Mouse (Mus musculus) testis, postnatal 14 days (tissue): ENCODE data around the gene Cd72.
A peak's percentile ranks its signal among the peaks of the same experiment; 100 is the strongest.

Experiments used
- DNase-seq: peaks from one replicate; pipeline ENCODE4 v3.0.0; 2021; ENCODE audit warnings: low spot score

Gene Cd72

DNA sequence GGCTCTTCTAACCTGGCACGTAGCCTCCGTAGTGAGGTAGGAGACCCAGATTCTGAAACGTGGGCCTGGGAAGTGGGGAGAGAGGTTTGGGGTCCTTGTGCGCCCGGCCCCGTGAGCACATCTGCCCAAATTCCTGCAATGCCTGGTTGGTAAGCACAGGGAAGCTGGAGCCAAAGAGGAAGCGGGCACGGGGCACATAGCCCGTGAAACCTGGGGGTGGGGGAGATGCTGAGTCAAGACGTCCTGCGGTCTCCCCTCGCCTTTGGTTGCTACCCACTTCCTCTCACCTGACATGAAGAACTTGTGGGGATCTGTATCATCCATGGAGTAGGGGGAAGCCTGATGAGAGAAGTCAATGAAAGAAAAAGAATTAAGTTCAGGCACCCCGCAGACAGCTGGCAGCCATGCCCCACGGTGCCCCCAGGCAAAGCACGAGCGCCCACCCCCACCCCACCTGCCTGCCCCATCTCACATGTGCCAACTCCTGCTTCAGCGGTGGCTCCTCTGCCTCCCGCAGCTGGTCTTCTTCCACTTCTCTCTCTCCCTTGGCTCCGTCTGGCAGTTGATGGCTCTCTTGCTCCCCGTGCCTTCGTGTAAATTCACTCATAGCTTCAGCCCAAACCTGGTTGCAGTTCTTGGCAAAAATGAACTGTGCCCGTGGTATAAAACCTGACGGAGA lies 26.8 kb downstream of the Cd72 start:
- no peak for DNase-seq

DNA sequence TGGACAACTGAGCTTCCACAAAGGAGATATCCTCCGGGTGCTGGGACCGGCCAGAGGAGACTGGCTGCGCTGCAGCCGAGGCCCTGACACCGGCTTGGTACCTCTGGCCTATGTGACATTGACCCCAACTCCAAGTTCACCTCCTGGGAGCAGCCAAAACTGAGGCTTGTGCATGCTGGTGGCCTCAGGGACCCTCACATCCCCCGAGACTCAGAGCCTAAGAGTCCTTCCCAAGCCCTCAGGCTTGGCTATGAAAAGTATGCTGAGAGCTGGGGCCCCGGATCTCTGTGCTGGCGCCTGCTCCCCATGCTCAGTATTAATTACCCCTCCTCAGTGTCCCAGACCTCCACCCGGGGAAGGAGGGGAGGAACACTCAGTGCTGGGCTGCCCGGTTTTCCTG lies 27.9 kb downstream of the Cd72 start:
- no peak for DNase-seq

DNA sequence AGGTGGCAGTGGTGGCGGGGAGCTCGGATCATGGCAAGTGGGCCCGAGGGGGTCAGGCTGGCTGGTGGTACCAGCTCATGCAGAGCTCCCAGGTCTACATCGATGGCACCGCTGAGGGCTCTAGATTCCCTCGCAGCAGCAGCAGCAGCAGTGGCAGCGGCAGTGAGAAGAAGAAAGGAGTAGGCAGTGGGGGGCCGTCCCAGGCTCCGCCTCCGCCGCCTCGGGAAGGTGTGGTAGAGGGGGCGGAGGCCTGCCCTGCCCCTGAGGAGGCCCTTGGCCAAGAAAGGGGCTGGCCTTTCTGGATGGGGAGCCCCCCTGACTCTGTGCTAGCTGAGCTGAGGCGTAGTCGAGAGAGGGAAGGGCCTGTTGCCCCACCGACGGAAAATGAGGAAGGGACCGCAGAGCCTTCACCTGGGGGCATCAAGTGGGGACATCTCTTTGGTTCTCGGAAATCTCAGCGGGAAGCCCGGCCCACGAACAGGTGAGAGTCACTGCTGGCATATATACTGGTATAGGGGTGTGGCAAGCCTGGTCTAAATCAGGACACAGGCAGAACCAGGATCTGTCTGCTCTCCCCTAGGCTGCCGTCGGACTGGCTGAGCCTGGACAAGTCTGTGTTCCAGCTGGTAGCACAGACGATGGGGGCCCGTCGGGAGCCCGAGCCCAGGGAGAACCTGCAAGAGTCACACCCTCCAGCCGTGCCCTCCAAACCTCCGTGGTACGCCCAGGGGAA lies 28.6 kb downstream of the Cd72 start:
- no peak for DNase-seq

DNA sequence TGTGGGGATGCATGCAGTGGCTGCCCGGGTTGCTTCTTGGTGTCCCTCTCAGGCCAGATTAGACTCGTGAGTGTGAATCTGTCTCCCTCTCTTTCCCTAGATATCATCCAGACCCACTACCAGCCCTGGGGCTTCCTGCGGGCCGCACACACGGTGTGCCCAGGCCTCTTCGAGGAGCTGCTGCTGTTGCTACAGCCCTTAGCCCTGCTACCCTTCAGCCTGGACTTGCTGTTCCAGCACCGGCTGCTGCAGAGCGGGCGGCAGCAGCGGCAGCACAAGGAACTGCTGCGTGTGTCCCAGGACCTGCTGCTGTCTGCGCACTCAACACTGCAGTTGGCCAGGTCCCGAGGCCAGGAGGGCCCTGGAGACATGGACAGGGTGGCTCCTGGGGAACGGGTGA lies 29.2 kb downstream of the Cd72 start:
- no peak for DNase-seq

DNA sequence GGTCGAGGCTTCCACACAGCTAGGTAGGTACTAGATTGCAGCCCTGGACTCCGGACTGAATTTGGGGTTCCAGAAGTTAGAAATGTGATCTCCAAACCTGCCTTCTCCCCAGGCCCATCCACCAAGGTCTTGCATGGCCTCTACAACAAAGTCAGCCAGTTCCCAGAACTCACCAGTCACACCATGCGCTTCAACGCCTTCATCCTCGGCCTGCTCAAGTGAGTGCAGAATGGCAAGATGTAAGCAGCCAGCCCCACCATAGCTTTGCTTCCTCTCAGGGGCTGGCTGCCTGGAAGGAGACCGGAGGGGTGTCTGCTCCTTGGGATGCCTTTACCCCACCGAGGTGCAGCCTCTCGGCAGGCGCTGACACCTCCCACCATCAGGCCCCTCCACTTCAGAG lies 30.4 kb downstream of the Cd72 start:
- DNase-seq: no peak

DNA sequence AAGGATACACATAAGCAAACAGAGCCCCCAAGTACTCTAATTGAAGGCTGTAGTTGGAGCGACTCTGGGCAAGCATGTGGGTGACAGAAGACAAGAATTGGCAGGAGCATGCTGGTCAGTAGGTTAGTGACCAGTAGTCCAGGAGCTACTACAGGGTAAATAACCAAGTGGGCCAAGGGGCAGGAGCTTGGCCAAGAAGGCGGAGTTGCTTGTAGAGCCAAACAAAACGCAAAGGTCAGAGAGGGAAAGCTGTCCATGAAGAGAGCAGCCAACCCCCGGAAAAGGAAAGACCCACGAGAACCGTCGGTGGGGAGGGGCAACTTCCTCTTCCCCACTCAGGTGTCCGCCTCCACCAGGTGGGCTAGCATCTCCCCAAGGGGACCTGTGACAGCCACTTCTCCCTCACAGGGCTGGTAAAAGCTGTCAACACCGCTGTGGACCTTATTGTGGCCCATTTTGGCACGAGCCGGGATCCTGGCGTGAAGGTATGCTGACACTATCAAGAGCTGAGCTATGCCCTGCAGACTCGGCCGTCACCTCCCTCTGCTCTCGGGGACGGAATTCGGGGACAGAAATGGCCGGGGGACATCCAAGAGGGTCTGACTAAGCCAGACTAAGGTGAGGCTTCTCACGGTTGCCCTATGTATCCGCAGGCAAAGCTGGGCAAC lies 31.0 kb downstream of the Cd72 start:
- no peak for DNase-seq

DNA sequence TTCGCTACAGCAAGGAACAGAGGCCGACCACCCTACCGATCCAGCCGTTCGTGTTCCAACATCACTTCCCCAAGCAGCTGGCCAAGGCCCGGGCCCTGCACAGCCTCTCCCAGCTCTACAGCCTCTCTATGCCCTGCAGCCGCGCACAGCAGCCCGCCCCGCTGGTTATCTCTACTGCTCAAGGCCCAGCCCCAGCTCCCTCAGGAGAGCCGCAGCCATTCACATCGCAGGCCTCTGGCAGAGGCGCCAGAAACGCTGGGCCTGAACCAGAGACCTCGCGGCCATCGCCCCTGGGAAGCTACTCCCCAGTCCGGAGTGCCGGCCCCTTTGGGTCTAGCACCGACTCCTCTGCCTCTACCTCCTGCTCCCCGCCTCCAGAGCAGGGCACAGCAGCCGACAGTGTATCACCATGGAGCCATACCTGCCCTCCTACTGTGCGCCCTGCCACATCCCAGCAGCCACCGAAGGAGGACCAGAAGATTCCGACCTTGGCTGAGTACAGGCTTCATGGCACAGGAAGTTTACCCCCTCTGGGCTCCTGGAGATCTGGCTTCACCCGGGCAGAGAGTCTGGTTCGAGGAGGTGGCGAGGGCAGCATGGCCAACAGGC lies 32.7 kb downstream of the Cd72 start:
- DNase-seq: no peak

DNA sequence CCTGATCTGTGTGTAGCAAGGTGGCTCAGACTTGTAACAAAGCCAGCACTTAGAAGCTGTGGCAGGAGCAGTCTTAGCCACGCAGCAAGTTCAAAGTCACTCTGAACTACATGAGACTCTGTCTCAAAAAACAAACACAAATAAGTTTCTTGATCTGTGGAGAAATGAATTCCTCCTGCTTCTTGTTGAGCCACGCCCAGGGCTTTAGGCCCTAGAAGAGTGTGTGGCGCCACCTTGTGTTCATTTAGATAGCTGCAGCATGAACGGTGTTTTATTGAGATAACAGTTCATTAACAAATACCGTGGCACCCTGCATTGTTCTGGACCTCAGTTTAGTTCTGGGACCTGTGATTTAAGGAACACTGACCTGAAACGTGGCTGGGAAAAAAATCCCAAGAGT lies 34.1 kb downstream of the Cd72 start:
- no peak for DNase-seq

DNA sequence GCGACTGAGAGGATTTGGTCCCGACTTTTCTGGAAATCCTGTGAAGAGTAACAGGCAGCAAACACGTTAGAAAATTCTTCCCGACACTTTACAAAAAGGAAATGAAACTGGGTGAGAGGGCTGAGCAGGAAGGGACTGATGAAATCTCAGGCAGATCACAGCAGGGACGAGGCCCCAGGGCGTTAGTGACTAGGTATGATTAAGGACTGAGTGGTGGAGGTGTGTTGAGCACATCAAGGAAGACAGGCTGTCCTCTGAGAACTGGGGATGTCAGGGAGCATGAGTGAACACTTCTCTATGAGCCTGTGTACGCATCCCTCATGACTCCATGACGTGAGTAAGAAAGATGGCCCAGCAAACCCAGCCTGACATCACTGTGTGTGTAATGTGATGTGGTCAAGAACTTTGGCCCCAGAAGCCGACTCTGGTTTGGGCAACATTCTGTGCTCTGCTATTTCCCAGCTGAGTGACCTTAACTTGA lies 34.6 kb downstream of the Cd72 start:
- DNase-seq: no peak

DNA sequence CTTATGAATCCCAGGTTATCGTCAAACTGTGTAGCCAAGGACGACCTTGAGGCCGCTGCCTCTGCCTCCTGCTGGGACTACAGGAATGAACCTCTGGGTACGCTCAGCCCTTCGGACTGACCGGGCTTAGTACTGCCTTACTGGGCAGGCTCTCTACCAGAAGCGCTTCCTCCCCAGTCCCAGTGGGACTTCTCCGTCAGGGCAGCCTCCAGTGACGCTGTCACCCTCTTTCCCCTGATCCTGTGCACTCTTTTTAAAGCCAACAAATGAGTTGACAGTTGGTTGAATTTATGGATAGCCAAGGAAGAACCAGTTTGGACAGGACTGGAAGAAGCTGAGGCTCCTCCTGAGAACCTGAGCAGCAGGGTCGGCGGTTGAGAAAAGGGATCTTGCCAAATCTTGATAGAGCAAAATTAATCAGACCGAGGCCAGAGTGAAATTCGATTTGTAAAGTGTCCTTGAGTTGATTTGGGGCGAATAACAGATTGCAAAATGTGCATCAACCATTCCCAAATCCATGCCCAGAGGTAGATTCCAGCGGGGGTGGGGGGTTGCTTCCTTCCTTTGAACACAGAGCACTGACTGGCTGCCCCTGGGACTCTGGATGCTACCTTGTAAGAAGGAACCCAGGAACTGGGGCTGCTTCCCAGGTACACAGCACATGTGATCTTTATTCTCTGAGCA lies 35.3 kb downstream of the Cd72 start:
- no peak for DNase-seq

DNA sequence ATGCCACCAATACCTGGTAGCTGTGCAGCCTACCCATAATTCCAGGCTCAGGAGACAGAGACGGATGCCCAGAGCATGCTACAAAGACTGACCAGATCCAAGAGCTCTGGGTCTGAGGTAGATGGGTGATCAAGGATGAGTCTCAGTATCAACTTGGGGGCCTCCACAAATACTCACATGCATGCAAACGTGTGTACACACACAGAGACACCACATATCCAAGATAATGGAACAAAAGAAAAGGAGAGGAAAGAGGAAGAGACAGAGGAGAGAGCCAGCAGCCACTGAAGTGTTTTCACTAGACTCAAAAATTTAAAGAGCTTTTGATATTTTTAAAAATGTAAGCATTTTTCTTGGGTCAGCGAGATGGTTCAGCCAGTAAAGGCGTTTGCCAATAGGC lies 36.0 kb downstream of the Cd72 start:
- DNase-seq: no peak

DNA sequence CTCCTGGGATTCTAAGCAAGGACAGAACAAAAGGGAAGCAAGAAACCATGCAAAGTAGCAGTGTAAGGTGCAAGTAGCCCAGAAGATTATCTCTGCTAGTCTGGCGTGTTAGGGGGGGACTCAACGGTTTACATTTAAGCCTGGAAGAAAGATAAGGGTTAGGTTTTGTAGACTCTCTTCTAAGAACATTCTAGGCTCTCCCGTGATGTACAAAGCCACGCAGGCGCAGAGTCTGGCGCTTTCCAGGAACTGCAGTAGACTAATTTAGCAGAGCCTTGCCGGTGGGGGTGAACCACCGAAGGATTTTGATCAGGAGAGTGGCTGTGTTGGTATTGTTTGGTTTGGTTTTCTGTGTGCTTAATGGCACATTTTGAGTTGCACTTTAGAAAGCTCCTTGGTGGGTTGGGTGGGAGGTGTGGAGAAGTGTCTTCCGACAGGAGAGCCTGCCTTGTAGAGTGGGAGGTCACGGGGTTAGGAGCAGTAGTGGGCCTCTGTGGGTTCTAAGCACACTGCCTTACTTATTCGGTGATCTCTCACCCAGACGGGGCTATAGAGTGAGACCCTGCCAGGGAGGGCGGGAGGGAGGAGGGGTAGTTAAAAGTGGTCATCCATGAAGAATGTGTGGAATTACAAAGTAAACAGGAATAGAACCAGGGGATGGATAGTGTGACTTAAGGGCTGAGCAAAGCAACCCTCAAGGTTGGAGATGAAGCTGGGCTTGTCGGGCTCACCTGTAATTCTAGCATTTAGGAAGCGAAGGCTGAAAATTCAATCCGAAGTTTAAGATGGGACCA lies 37.0 kb downstream of the Cd72 start:
- no peak for DNase-seq

DNA sequence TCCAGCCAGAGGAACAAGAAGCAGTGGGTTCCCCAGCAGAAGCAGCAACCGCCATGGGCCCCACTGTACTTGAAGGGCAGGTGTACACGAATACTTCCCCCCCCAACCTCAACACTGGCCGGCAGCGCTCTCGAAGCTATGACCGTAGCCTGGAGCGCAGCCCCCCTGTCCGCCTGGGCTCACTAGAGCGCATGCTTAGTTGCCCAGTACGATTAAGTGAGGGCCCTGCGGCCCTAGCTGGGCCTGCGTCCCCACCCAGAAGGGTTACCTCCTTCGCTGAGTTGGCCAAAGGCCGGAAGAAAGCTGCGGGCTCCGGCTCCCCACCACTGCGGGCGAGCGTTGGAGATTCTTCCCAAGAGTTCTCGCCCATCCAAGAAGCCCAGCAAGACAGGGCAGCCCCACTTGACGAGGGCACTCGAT lies 38.3 kb downstream of the Cd72 start:
- no peak for DNase-seq

DNA sequence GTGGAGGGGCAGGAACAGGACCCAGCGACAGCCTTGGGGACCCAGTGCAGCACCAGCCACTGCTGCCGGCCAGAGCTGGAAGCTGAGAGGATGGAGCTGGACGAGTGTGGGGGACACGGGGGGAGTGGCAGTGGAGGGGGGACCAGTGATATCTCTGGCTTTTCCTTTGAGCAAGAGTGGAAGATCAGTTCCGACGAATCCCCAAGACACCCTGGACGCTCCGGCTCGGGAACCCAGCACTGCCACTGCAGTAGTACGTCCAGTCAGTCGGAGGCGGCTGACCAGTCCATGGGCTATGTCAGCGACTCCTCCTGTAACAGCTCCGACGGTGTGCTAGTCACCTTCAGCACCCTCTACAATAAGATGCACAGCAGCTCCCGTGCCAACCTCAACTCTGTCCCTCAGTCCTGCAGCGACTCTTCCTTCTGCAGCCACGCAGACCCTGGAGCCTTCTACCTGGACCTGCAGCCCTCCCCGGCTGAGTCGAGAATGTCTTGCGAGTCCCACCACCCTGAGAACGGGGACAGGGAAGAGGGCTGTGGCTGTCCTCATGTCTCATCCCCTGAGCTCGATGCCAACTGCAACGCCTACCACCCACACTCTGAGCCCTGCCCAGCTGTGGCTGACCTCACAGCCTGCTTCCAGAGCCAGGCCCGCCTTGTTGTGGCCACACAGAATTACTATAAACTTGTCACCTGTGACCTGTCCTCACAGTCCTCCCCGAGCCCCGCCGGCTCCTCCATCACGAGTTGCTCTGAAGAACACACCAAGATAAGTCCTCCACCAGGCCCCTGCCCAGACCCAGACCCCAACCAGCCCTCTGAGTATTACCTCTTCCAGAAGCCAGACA lies 39.0 kb downstream of the Cd72 start:
- no peak for DNase-seq

DNA sequence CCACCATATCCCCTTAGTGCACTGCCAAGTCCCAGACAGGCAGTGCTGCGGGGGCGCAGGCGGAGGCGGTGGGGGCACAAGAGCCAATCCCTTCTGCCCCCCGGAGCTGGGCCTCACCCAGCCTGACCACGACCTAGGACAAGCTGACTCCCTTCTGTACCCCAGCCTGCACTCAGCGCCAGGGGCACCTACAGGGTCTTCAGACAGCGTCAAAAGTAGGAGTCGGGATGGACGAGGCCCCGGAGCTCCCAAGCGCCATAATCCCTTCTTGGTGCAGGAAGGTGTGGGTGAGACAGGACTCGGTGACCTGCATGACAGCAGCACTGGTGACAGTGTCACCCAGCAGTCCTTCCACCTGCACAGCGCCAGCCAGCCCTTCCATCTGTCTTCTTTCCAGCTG lies 39.7 kb downstream of the Cd72 start:
- DNase-seq: no peak

DNA sequence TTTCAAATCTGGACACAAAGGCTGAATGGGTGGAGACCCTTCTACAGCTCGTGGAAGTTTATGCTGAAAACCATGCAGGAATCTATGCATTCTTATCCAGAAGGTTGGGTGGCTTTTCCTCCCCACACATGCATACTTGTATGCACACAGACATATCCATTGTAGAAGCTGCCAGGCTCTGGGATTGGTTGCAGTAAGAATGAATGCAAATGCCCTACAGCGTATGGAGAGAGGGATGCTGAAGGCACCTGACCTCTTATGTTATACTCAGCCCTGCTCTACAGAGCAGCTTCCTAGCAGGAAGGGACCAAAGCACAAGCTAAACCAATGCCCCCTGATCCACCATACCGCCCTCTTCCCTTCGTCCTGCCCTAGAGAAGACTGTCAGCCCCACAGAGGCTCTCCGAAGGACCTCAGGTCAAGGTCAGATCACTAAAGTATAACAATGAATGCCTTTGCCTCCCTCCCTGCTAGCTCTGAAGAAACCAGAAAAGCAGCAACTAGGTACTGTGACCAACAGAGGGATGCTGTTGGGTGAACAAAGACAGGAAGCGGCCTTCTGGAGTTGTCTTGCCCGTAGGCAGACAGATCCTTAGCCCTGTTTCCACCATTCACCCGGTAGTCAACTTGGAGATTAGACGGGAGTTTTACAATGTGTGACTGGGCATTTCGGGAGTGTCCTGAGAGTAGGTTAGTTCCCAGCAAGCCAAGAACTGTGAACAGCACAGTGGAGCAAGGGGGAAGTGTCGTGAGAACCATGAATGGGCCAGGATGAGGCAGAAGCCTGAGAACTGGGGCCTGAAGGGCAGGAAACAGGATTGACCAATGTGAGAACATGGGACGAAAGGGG lies 47.1 kb downstream of the Cd72 start:
- DNase-seq: no peak

DNA sequence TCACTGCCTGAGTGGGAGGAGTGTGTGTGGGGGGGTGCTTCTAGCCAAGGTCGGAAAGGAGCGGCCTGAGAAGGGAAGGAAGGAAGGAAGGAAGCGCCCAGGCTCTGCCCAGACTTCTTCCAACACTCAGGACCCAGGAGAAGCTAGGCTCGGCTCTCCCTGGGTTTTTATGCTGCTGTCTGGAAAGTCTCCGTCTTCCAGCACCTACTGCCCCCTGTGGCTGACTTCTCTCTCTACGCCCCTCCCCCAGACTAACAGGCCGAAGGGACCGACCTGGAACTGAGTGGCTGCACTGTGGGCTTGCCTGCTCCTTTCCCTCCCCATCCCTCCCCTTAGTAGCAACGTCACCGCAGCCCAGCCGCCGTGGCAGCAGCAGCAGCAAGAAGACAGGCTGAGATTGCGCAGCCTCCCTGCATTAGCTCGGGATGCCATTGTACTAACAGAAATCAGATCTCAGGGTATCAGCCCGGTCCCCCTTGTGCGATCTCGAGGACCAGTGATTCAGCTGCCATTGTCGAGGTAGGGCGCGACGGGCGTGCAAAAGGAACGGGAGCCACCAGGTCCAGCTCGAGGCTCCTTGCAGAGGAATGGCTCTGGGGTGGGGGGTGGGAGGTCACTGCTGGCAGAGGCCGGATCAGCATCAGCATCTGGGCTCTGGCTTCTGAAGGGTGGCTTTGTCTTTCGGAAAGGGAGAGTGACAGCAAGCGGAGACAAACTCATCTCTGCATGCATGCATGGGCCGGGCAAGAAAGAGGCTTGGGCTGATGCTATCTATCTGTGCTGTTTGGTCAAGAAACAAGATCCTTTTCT lies 48.1 kb downstream of the Cd72 start:
- peak; percentile 66 for DNase-seq

DNA sequence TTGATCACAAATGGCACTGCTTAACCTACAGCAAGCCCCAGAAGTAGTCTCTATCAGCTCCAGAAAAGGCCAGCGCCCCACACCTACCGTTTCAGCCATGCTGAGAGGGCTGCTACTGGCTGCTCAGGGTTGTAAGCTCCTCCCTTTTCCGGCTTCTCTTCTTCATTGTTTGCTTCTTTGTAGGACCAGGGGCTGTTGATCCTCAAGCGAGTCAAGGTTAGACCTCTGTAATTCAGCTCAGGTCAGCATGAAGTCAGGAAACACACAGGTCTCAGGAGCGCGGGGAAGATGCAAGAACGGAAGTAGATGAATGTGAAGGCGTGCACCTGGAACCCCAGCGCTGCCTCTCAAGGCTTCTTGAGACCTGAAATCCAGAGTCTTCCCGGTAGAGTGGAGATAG lies 49.7 kb downstream of the Cd72 start:
- DNase-seq: no peak

DNA sequence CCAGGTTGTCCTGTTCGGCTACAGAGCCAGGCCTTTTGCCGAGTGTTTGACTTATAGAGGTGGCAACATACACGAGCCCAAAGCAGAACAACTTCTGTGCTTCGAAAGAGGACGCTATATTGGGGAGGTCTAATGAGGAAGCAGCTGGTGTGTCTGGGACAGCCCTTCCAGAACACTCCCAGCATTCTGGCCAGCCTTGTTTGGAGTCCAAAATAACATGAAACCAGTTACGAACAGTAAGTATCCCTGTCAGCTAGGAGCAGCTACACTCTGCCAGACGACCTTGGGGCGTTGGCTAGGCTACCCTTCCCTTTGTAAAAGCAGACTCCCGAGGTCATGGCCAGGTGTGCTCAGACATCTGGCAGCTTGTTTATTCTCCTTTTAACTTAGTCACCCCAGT lies 52.2 kb downstream of the Cd72 start:
- DNase-seq: no peak
